Mouse (Mus musculus): ENCODE results near the gene Btbd35f6. TPM values are rescaled to one million over a fixed set of nuclear protein-coding genes. Genes with fewer than 3 reads are reported as not detected.
"Not testable (repeated sequence)": the region's sequence is repeated elsewhere in the genome, so short reads cannot be mapped to it uniquely, and the experiment has no call there.

Gene Btbd35f6
- polyA plus RNA-seq (2015; fragmentation: Nextera tagmentation; extraction: Ambion mirVana), result not detected in 2 replicates

DNA sequence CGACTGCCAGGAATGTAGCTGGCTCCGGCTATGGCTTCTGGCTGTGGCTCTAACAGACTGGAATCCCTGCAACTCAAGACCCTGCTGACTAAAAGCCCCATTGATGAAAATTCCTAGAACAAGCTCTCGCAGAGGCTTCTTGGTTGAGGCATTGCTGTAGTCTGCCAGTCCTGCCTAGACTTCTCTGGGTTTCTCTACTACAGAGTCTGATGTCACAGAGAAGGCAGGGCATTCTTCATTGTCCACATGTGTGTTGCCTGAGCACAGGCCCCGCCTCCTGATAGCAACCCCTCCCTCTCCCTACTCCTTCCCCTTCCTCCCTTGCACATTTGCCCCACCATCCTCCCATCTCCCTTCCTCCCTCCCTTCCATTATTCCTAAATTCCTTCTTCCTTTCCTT, at the start of gene Btbd35f6:
Gene Btbd35f6 (minus strand): TSS at position 101 of the 400 bp plus-strand sequence.
- H3K4me2 ChIP-seq (ENCODE audit: low read length); H3K27ac ChIP-seq; ATAC-seq (replicated peaks; ENCODE audit: low FRiP score, low read depth); H3K4me3 ChIP-seq (replicated peaks; ENCODE audit: low read depth, low read length); H3K36me3 ChIP-seq (ENCODE audit: insufficient read depth, low read length); H3K9ac ChIP-seq (ENCODE audit: low read depth, low read length); DNase-seq (ENCODE audit: low spot score); H3K4me1 ChIP-seq (replicated peaks; ENCODE audit: insufficient read depth, low read length); H3K27me3 ChIP-seq (ENCODE audit: insufficient read depth, low read length); H3K9me3 ChIP-seq (replicated peaks; ENCODE audit: low read length): not testable (repeated sequence)
- no CpG with 5 or more reads among the region's 4 CpGs for WGBS

DNA sequence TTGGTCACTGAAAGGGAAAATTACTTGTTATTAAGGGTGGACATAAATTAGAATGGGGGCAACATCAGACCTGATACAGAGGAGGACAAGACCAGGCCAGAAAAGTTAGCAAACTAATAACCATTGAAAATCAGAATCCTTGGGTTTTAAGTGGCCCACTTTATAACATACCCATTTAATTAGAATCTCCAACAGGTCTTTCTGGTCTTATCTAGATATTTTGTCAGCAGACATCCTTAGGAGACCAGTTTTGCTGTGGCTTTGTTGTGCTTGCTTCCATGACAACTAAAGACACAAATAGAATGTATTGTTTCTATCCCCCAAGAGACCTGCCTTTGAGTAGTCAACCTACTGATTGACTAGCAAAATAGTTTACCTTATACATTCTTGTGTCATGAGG, 30.4 kb upstream of the Btbd35f6 start, which contains the start of gene Gm21870:
Gene Gm21870 (minus strand): TSS at position 101 of the 400 bp plus-strand sequence.
- not testable (repeated sequence) for H3K4me3 ChIP-seq (replicated peaks; ENCODE audit: low read depth, low read length); DNase-seq (ENCODE audit: low spot score); H3K4me1 ChIP-seq (replicated peaks; ENCODE audit: insufficient read depth, low read length); H3K4me2 ChIP-seq (ENCODE audit: low read length); H3K36me3 ChIP-seq (ENCODE audit: insufficient read depth, low read length); H3K9me3 ChIP-seq (replicated peaks; ENCODE audit: low read length); H3K27ac ChIP-seq; H3K9ac ChIP-seq (ENCODE audit: low read depth, low read length); H3K27me3 ChIP-seq (ENCODE audit: insufficient read depth, low read length); ATAC-seq (replicated peaks; ENCODE audit: low FRiP score, low read depth)

DNA sequence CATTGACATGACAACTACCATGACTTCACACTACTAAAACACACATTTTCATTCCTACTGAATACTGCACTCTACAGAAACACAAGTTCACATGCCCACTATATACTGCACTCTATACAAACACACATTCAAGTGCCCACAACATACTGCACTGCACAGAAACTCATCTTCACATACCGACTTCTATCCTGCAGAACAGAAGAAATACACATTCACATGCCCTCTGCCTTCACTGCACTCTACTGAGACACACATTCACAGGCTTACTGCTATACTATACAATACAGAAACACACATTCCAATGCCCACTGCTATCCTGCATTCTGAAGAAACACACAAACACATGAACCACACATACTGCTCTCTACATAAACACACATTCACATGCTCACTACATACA, 26.1 kb downstream of the Btbd35f6 start:
- H3K36me3 ChIP-seq (ENCODE audit: insufficient read depth, low read length); H3K9ac ChIP-seq (ENCODE audit: low read depth, low read length); ATAC-seq (replicated peaks; ENCODE audit: low FRiP score, low read depth); H3K4me3 ChIP-seq (replicated peaks; ENCODE audit: low read depth, low read length); H3K4me2 ChIP-seq (ENCODE audit: low read length); H3K27ac ChIP-seq; DNase-seq (ENCODE audit: low spot score); H3K27me3 ChIP-seq (ENCODE audit: insufficient read depth, low read length); H3K4me1 ChIP-seq (replicated peaks; ENCODE audit: insufficient read depth, low read length); H3K9me3 ChIP-seq (replicated peaks; ENCODE audit: low read length): not testable (repeated sequence)
- no CpG with 5 or more reads among the region's 1 CpGs for WGBS

DNA sequence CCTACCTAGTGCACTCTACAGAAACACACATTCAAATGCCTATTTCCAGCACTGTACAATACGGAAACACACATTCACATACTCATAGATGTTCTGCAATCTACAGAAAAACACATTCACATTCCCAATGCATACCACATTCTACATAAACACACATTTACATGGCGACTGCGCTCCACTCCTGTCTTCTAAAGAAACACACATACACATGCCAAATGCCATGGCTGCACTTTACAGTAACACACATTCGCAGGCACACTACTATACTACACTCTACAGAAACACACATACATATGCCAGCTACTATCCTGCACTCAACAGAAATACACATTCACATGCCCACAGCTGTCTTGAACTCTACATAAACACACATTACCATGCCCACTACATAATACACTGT, 28.1 kb downstream of the Btbd35f6 start:
- not testable (repeated sequence) for ATAC-seq (replicated peaks; ENCODE audit: low FRiP score, low read depth); H3K4me2 ChIP-seq (ENCODE audit: low read length); H3K4me3 ChIP-seq (replicated peaks; ENCODE audit: low read depth, low read length); H3K4me1 ChIP-seq (replicated peaks; ENCODE audit: insufficient read depth, low read length); H3K9ac ChIP-seq (ENCODE audit: low read depth, low read length); H3K27me3 ChIP-seq (ENCODE audit: insufficient read depth, low read length); H3K27ac ChIP-seq; DNase-seq (ENCODE audit: low spot score); H3K9me3 ChIP-seq (replicated peaks; ENCODE audit: low read length); H3K36me3 ChIP-seq (ENCODE audit: insufficient read depth, low read length)
- WGBS, result 81% methylated on average over 4 of the region's 4 CpGs

DNA sequence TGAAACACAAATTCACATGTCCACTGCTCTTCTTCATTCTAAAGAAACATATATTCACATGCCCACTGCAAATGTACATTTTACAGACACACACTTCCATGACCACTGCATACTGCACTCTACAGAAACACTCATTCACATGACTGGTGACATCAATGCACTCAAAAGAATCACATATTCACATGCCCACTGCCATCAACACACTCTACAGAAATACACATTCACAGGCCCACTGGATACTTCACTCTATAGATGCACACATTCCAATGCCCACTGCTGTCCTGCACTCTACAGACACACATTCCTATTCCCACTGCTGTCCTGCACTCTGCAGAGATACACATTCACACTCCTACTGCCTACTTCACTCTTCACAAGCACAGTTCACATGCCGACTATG, 30.0 kb downstream of the Btbd35f6 start:
- not testable (repeated sequence) for H3K4me2 ChIP-seq (ENCODE audit: low read length); H3K9me3 ChIP-seq (replicated peaks; ENCODE audit: low read length); H3K27ac ChIP-seq; H3K36me3 ChIP-seq (ENCODE audit: insufficient read depth, low read length); H3K27me3 ChIP-seq (ENCODE audit: insufficient read depth, low read length); ATAC-seq (replicated peaks; ENCODE audit: low FRiP score, low read depth); DNase-seq (ENCODE audit: low spot score); H3K4me1 ChIP-seq (replicated peaks; ENCODE audit: insufficient read depth, low read length); H3K9ac ChIP-seq (ENCODE audit: low read depth, low read length); H3K4me3 ChIP-seq (replicated peaks; ENCODE audit: low read depth, low read length)
- no CpG with 5 or more reads among the region's 1 CpGs for WGBS

DNA sequence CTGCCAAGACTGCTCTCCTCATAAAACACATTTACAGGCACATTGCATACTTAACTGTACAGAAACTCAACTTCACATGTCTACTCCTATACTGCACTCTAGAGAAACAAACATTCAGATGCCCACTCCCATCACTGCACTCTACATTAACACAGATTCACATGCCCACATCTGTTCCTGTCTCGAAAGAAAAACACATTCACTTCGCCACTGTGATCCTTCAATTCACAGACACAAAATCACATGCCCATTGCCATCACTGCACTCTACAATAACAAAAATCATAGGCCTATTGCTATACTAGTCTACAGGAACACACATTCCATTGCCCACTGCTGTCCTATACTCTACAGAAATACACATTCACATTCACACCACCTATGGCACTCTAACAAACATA, 30.9 kb downstream of the Btbd35f6 start:
- not testable (repeated sequence) for H3K4me1 ChIP-seq (replicated peaks; ENCODE audit: insufficient read depth, low read length); H3K9me3 ChIP-seq (replicated peaks; ENCODE audit: low read length); H3K27ac ChIP-seq; DNase-seq (ENCODE audit: low spot score); H3K27me3 ChIP-seq (ENCODE audit: insufficient read depth, low read length); H3K4me2 ChIP-seq (ENCODE audit: low read length); H3K36me3 ChIP-seq (ENCODE audit: insufficient read depth, low read length); H3K9ac ChIP-seq (ENCODE audit: low read depth, low read length); ATAC-seq (replicated peaks; ENCODE audit: low FRiP score, low read depth); H3K4me3 ChIP-seq (replicated peaks; ENCODE audit: low read depth, low read length)
- WGBS, result 82% methylated on average over 2 of the region's 2 CpGs

Other genes with a start within 250 kb of the Btbd35f6 start
- not detected in 2 replicates for gene Gm21870, start 30.3 kb upstream of the Btbd35f6 start, polyA plus RNA-seq (2015; fragmentation: Nextera tagmentation; extraction: Ambion mirVana)
- gene Btbd35f9, start 205.0 kb upstream of the Btbd35f6 start, polyA plus RNA-seq (2015; fragmentation: Nextera tagmentation; extraction: Ambion mirVana), result not detected in 2 replicates

Measured in kidney, postnatal 0 days (tissue).